Mouse (Mus musculus): ENCODE results near the gene Armc3.

GRCm38 (mm10) chr2:19263375-19263774 is 64.3 kb downstream of the Armc3 start:
- TF ChIP-seq EP300 (IDR thresholded peaks at IDR 0.05; ENCODE audit: low read depth) (no peak), CTCF (IDR thresholded peaks at IDR 0.05; ENCODE audit: low read depth) (peak; percentile 32)
